Mouse (Mus musculus) T-helper 2 cell (primary cell): ENCODE measurements at regions not wholly inside any gene's neighbourhood (a gene's known extent, or its start where the extent isn't known, plus 50 kb on each side); places are given as distances from the start of the nearest gene placed in this dataset.
"Not testable (repeated sequence)": the region's sequence is repeated elsewhere in the genome, so short reads cannot be mapped to it uniquely, and the experiment has no call there.

Source experiments
- in situ Hi-C: fragments of 300-600 bp; cut with MboI, MseI; formaldehyde crosslinking; loops from one replicate; pipeline ENCODE4 v1.15.1; 2025; ENCODE audit warnings: high pct_unique_total_duplicates

DNA sequence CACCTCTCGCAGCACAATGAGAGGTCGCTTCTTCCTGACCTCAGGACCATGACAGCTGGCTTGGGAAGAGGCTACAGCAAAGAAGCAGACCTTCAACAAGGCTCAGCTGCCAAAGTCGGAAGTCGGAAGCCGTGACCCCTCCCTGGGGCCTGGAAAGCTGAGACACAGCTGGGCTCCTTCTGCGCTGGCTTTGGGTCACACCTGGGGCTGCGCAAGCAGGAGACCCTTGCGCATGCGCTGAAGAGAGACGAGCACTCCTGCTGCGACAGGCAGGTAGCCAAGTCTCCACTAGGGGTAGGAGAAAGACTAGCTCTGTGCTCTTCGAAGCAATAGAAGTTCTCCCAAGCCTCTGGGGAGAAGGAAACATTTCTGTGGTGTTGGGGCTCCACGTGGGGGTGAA, 109.3 kb upstream of the Dyrk2 start:
- in situ Hi-C loops = no loop called here

DNA sequence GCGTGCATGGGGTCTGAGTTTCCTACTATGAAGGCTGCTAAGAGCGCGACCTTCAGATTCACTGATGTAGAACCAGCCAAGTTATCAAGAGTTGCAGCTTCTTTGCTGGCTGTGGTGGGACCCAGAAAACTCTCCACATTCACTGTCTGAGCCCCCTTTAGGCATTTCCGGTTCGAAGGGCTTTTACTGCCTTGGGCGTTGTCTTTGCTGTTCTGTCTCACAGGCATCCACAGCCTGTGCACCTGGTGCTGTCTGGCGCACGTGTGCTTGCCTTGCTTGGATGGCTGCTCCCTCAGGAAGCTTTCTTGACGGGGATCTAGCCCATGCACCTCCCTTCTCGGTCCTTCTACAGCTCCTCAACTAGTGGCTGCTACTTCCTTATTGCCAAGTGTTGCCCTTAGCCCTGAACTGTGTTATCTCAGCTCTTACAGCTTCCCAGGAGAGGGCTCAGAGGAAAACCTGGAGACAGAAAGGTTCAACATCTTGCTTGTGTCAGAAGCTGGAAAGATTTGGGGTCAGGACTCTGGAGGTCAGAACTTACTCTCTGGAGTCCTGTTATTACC, 108.3 kb upstream of the Dyrk2 start:
- in situ Hi-C loops = no loop called here

DNA sequence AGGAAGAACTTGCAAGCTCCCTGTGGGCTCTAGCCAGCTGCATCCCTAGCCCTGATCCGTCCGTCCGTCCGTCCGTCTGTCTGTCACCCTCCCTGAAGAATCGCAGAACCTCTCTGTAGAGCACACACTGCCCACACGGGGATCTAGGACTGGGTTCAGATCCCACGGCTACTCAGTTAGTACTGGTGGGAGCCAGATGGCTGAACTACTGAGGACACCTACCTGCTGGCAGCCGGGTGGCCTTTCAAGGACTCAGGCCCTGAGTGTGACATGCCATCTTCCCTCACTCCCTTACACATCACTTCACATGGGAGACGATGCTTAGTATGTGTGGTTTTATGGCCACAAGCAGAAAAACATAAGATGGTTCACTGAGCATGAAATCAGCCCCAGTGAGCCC, 106.4 kb upstream of the Dyrk2 start:
- in situ Hi-C loops = no loop called here

DNA sequence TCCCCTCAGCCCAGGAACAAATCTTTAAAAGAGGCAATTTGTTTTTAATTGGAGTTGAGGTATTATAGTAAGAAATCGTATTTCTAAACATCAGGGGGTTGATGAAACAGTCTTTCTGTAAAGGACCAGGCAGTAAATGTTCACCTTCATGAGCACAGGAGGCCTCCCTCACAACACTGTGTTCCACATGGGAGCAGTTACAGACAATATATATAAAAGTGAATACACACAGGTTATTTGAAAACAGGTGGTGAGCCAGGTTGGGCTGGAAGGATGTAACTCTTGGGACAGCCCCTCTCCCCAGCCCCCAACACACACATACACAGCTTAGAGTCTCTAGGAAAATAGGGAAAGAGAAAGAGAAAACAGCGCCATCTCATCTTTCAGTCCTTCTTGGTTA, 105.8 kb upstream of the Dyrk2 start:
- in situ Hi-C loops = no loop called here

DNA sequence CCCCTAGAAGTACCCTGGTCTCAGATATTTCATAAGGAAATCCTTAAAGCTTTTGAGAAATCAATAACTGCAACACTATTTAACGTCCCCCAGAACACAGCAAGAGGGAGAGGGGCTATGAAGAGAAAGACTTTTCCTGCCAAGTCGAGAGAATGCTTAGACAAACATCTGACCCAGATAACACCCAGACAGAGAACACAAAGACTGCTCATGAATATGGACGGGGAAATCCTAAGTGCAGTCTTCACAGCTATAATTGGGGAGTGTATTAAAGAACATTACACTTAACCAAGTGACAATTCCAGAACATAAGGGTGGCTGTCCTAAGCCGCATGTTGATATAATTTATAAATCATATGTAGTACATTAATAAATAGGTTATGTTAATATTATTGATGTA, 103.3 kb upstream of the Dyrk2 start:
- in situ Hi-C loops = no loop called here

DNA sequence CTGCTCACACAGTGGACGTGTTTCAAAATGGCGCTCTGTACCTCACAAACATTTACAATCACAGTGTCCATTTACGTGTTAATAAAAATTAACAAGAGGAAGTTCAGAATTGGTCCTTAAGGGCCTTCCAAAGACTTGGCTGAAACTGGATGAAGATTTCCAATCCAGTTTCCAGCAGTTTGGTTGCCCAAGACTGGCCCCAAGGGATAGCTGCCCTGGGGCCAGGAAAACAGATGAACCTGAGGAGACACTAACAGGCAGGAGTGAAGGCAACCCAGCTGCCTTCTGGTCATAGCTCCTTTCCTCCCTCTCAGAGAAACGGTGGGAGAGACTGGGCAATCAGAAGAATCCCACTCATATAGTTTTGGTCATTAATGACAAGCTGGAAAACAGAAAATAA, 102.6 kb upstream of the Dyrk2 start:
- in situ Hi-C loops = no loop called here

DNA sequence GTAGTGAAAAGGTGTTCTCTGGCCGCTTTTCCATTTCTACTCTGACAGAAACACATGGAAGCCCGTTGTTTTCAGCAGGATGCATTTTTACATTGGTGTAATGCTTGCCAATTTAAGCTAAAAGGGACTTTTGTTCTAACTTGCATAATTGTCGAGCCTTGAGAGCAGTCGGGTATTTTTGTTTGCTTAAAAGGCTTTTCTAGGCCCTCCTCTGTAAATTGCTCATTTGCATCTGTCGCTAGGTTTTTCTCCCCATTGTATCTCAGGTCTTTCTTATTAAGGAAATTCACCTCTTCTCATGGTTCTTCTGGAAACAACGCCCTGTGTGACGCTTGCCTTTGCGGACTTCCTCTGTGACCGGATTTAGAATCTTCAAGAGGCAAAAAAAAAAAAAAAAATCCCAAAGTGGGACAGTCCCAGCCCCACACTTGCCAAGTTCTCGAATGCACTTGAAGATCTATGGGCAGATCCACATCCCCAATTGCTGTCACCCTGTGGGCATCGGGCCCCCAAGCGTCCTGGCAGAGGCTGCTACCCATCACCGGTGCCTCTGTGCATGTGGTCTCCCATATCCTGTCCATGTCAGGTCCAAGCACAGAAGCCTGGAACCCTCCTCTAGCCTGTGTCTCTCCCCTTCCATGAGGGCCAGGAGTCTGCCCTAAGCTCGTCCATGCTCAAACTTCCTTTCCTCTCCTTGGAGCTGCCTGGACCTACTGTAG, 100.6 kb upstream of the Dyrk2 start:
- in situ Hi-C loops = no loop called here

DNA sequence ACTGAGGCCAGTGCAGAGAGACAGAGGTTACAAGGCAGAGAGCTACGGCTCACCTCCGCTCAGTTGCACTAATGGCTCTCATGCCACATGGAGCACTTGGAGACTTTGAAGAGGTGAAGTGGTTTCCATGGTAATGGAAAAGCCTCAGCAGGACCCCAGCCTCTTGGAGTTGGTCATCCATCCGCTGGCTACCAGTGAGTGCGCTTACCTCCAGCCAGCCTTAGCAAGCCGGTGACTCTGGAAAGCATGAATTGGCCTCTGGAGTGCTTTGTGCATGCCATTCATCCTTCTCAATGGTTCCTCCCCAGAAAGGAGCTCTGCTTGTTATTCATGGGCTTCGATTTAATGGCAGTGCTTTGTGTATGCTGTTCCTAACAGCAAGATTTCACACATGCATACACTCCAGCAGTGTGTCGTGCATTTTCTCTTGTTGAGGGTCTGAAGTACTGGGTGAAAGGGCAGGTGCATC, 91.7 kb upstream of the Dyrk2 start:
- in situ Hi-C loops = no loop called here

DNA sequence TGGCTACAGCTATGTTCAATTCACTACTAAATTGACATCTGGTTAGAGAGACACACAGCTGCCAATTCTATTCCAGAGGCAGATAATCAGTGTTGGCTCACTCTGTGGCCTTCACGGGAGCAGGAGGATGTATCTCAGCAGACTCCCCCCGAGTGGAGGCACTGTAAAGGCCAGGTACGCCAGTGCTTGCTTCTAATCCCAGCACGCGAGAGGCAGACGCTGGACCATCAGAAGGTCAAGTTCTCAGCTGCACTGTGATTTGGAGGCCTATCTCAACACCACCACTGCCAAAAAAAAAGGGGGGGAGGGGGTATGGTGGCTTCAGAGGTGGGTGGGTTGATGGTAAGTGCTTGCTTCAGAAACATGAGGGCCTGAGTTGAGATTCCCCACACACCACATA, 90.1 kb upstream of the Dyrk2 start:
- in situ Hi-C loops = no loop called here

DNA sequence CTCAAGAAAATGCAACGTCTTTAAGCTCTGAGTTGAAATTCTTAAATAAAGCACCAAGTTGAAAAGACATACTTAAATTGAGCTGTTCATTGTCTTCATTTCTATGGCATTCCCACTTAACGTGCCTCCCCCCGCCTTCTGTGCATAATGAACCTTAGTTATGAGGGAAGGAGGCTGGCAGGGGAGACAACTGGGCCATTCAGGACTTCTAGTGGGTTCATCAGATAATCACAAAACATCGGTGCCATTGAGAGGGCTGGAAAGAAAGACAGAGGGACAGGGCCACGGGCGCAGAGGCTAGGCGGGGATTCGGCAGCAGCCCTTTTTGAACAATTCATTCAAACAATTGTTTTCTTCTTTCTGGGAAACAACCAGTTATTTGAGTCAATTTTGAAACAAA, 89.6 kb upstream of the Dyrk2 start:
- in situ Hi-C loops = no loop called here

DNA sequence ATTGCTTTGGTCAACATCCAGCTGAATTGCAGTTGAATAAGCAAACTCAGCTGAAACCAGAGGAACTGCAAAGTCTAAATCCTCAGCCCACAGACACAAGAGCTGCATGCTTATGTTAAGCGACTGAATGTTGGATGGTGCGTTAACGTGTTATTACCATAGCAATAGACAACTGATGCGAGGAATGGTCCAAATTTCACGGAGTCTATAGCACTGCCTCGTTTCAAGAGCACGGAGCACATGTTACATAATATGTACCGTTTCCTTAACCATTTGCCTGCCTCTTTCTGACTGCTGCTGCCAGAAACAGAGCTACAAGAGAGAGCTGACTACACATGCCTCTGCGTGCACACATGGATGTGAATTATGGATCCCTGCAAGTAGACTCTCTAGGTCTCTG, 86.3 kb upstream of the Dyrk2 start:
- in situ Hi-C loops = no loop called here

DNA sequence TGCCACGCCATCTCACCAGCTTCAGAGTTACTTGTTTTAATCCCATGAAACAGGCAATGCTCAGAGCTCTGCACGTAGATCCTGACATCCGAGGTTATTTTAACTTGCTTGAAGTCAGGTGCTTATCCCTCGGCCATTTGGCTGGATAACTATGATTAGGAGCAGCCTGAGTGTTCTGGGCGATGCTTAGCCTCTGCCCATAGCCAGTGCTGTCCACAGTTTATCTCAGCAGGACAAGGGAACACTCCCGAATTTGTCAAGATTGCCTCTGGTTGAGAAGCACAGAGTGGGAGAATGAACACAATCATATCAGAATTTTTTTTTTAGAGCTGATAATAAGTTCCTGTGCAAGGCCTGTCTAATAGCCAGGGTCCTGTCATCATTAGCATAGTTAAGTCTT, 83.4 kb upstream of the Dyrk2 start:
- in situ Hi-C loops = no loop called here

DNA sequence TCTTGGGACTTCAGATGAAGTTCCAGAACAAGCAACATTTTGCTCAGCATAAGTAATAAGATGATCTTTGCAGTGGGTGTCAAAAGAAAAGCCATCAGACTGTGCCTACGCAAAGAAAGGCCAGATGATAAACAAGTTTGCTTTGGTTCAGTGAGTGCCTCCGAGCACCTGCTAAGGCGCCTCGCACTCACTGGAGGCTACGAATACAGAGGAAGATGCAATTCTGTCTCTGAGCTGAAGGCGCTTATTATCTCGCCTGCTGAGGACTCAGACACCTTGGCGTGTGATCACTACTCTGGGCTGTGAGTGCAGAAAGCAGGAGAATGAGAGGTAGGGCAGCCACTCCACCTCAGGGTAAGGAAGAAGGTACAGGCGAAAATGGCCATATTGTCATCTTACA, 82.7 kb upstream of the Dyrk2 start:
- in situ Hi-C loops = no loop called here

DNA sequence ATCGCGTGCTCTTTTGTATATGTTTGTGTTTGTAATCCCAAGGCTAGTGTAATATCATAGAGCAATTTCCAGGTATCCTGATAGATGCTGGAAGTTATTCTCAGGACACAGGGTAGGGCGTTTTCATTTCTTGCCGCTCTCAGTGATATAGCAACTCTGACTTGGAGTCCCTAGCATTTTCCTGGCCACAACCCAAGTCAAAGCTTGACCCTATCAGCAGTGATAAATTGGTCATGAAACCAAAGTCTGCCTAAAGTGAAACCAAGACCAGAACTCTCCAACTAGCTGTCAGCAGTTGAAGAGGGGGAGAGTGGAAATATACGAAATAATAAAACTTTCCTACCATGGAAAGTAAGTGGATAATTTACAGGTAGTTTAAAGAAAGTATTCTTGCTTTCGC, 77.7 kb upstream of the Dyrk2 start:
- in situ Hi-C loops = loop anchor here (10.0 kb wide), 1 partner anchor 1773 kb away; no protein-coding TSS in a partner anchor

DNA sequence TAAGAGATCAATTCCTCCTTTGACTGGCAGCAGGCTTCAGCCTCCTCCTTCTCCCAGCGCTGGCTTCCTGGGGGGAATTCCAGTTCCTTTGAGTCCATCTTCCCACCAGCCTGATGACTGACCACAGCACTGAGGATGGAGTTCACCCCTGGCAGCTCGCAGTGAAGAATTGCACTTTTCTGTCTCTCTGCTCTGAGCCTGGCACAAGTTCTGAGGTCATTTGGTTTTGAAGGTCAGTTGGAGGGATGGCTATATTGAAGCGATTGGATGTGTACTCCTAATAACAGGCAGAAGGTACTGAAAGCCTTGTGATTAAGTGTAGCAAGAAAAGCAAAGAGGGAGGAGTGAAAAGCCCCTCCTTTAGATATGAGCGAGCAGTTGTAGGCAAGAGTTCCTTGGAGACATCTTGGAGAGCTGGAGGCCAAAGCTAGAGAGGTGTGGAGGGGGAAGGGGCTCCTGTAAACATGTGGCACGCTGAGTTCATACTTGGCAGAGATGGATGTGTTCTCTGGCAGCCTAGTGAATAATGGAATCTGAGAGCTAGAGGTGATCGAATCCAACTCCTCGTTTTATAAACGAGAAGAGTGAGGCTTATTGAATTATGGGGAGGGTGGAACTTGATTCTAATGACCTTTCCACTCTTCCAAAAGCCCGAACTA, 77.1 kb upstream of the Dyrk2 start:
- in situ Hi-C loops = loop anchor here (10.0 kb wide), 1 partner anchor 1772 kb away; no protein-coding TSS in a partner anchor

DNA sequence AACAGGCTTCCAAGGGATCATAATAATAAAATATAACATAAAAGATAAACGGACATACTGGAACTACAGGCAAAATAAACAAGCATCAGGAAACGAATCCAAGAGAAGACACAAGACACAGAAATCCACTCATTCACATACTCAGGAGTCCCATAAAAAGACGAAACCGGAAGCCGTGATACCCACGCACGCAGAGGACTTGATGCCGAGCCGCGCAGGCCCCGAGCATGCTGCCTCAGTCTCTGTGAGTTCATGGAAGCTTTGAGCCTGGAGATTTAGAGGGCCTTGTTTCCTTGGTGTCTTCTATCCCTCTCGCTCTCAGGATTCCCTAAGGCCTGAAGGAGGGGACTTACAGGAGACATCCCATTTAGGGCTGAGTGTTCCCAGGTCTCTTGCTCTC, 57.3 kb upstream of the Dyrk2 start:
- in situ Hi-C loops = no loop called here

DNA sequence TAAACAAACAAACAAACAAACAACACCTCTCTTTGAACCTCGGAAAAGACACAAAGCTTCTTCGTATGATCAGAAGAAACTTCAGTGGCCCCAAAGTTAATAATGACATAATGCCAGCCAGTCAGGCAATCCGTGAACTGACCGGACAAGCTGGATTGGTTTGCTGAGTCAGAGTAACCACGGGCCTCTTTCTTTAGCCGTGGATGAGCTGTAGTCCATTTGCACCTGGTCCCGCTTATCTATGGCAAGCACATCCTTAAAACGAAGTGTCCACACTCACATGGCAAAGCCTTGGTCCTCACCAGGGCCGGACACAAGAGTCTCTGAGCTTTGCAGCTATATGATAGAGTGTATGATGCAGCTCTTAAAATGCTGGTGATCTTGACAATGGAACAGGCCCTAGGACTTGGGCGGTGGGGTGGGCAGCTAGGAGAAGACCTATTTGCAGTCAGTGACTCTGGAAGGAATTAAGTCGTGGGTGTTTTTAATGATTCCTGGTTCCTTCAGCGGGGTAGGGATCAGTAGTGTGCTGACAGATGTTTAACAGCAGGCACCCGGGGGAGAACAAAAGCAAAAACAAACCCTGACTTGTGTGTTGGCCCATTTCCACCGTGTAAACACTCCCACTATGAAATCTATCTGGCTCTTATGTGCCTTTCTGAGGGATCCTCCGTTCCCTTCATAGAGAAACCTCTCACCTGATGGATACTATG, 53.6 kb upstream of the Dyrk2 start:
- in situ Hi-C loops = no loop called here

DNA sequence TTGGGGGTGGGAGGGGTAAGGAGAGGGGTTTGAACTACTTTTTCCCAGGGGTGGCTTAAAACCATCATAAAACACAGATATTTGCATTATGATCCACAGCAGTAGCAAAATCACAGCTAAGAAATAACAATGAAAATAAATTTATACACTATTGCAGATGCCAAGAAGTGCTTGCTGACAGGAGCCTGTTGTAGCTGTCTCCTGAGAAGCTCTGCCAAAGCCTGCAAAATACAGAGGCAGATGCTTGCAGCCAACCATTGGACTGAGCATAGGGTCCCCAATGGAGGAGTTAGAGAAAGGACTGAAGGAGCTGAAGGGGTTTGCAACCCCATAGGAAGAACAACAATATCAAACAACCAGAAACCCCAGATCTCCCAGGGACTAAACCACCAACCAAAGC, 52.1 kb upstream of the Dyrk2 start:
- in situ Hi-C loops = not testable (repeated sequence)
